Mouse (Mus musculus): ENCODE data around the gene Nell1. TPM values are rescaled to one million over a fixed set of nuclear protein-coding genes. Genes with fewer than 3 reads are reported as not detected.

Gene Nell1
- polyA plus RNA-seq, 1 experiment = 0.52 TPM

DNA sequence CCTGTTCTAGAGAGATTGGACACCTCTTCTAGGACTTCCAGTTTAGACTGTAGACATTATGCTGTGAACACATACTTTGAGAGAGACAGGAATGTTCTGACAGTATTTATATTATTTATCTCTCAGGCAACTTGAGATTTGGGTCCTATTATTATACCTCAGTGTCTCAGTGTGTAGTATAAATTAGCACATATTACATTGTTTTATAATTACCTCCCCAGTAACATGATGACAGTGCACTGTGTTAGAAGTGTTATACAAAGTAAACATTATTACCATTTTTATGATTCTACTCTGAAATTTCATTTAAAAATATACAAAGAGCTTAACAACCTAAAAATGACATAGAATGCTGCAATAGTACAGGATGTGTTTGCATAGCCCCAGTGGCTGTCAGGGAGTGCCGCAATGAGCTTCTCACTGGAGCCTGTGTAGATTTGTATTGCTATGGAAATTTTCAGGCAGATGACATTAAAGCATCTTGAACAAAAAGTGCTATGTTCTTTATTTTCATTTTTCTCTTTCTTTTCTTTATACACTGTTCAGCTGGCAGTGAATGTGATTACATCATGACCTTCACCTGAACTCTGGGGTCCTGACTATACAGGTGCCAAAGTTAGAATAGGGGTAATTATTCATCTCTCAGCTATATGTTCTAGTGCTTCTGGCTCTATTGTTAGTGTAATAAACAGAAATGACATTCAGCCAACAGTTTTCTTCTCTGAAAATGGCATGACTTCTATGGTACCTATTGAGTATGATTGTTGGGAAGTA is 447.9 kb downstream of the Nell1 start:
- no peak for TF ChIP-seq POLR2A (IDR thresholded peaks at IDR 0.05; ENCODE audit: insufficient read depth, low read length)
- no peak for TF ChIP-seq EP300 (IDR thresholded peaks at IDR 0.05; ENCODE audit: insufficient read depth, low read depth, low read length)
- no peaks in the 10 kb centered on the region for H3K4me1 ChIP-seq (ENCODE audit: control insufficient read depth, insufficient read depth, low read length)
- H3K9ac ChIP-seq (ENCODE audit: low read depth, poor library complexity, severe bottlenecking) = no peak overlapping the region
- H3K4me3 ChIP-seq (ENCODE audit: low read depth, low read length) = no peak overlapping the region
- H3K9me3 ChIP-seq (replicated peaks; ENCODE audit: control insufficient read depth, insufficient read depth, low read length, poor library complexity, severe bottlenecking) = no peaks in the 10 kb centered on the region
- no peaks in the 10 kb centered on the region for H3K36me3 ChIP-seq (ENCODE audit: control insufficient read depth, insufficient read depth, low read length, poor library complexity, severe bottlenecking)
- H3K27ac ChIP-seq (ENCODE audit: insufficient read depth, low read length) = no peak overlapping the region
- H3K27me3 ChIP-seq (ENCODE audit: control insufficient read depth, insufficient read depth, low read length, poor library complexity, severe bottlenecking) = no peaks in the 10 kb centered on the region

DNA sequence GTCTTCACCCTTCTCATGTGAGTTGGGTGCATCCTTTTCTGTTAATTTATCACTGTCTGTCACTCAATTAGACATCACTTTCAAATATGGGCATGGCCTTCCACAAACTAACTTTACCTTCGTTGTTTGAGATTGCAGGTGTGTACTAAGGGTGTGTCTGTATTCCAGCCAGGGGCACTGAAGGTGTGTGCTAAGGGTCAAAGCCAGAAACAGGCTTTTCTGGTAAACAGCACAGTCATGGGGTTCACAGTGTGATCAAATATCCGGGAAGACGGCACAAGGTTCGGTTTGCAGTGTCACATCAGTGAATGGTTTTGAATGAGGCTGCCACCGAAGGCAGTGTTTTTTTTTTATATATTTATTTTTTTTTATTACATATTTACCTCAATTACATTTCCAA is 455.1 kb downstream of the Nell1 start:
- no peak overlapping the region for H3K27ac ChIP-seq (ENCODE audit: insufficient read depth, low read length)
- H3K9me3 ChIP-seq (replicated peaks; ENCODE audit: control insufficient read depth, insufficient read depth, low read length, poor library complexity, severe bottlenecking) = no peaks in the 10 kb centered on the region
- no peak overlapping the region for H3K4me3 ChIP-seq (ENCODE audit: low read depth, low read length)
- H3K27me3 ChIP-seq (ENCODE audit: control insufficient read depth, insufficient read depth, low read length, poor library complexity, severe bottlenecking) = no peaks in the 10 kb centered on the region
- no peaks in the 10 kb centered on the region for H3K36me3 ChIP-seq (ENCODE audit: control insufficient read depth, insufficient read depth, low read length, poor library complexity, severe bottlenecking)
- H3K9ac ChIP-seq (ENCODE audit: low read depth, poor library complexity, severe bottlenecking) = no peak overlapping the region
- TF ChIP-seq POLR2A (IDR thresholded peaks at IDR 0.05; ENCODE audit: insufficient read depth, low read length) (no peak), EP300 (IDR thresholded peaks at IDR 0.05; ENCODE audit: insufficient read depth, low read depth, low read length) (no peak), CTCF (IDR thresholded peaks at IDR 0.05; ENCODE audit: low read depth, low read length) (no peak)
- no peaks in the 10 kb centered on the region for H3K4me1 ChIP-seq (ENCODE audit: control insufficient read depth, insufficient read depth, low read length)

DNA sequence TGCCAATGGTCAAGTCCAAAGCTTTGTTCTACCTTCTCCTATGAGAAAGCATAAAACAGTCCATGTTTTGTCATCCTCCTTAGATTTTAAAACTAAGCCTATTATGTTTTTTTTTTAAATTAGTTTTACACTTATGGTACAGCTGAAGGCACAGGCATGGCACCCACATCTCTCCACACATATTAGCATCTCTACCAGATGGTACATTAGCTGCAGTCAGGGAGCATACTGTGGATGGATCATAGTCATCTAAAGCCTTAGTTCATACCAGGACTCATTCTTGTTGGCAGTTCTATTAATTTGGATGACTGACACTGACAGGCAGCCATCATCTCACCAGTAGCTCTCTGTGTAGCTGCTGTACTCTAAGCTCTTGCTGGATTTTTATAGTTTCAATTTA is 466.6 kb downstream of the Nell1 start:
- H3K27ac ChIP-seq (ENCODE audit: insufficient read depth, low read length) = no peak overlapping the region
- H3K4me3 ChIP-seq (ENCODE audit: low read depth, low read length) = no peak overlapping the region
- H3K4me1 ChIP-seq (ENCODE audit: control insufficient read depth, insufficient read depth, low read length) = no peaks in the 10 kb centered on the region
- H3K9ac ChIP-seq (ENCODE audit: low read depth, poor library complexity, severe bottlenecking) = no peak overlapping the region
- H3K9me3 ChIP-seq (replicated peaks; ENCODE audit: control insufficient read depth, insufficient read depth, low read length, poor library complexity, severe bottlenecking) = no peaks in the 10 kb centered on the region
- no peak for TF ChIP-seq POLR2A (IDR thresholded peaks at IDR 0.05; ENCODE audit: insufficient read depth, low read length)
- TF ChIP-seq EP300 (IDR thresholded peaks at IDR 0.05; ENCODE audit: insufficient read depth, low read depth, low read length) = no peak
- TF ChIP-seq CTCF (IDR thresholded peaks at IDR 0.05; ENCODE audit: low read depth, low read length) = no peak
- H3K36me3 ChIP-seq (ENCODE audit: control insufficient read depth, insufficient read depth, low read length, poor library complexity, severe bottlenecking) = no peaks in the 10 kb centered on the region
- H3K27me3 ChIP-seq (ENCODE audit: control insufficient read depth, insufficient read depth, low read length, poor library complexity, severe bottlenecking) = no peaks in the 10 kb centered on the region

DNA sequence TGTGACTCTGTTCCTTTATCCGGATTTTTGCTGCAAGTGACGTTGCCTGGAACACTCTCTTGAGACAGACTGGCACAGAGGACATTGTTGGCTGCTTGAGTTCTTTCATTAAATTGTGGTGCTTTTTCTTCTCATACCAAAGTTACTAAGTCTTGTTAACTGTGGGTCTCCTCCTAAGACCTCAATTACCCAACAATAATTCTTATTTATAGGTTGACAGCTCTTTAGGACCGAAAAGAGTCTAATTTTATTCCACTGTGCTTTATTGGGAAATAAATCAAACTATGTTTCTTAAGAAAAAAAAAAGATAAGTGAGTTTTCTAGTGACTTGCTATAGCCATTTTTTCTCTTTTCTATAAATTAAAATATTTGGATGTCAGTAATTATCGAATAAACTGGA is 472.7 kb downstream of the Nell1 start:
- Histone ChIP-seq H3K27ac (ENCODE audit: insufficient read depth, low read length) (no peak overlapping the region), H3K27me3 (ENCODE audit: control insufficient read depth, insufficient read depth, low read length, poor library complexity, severe bottlenecking) (no peaks in the 10 kb centered on the region), H3K9me3 (replicated peaks; ENCODE audit: control insufficient read depth, insufficient read depth, low read length, poor library complexity, severe bottlenecking) (no peaks in the 10 kb centered on the region), H3K36me3 (ENCODE audit: control insufficient read depth, insufficient read depth, low read length, poor library complexity, severe bottlenecking) (no peaks in the 10 kb centered on the region), H3K4me1 (ENCODE audit: control insufficient read depth, insufficient read depth, low read length) (no peaks in the 10 kb centered on the region), H3K9ac (ENCODE audit: low read depth, poor library complexity, severe bottlenecking) (no peak overlapping the region), H3K4me3 (ENCODE audit: low read depth, low read length) (no peak overlapping the region)
- no peak for TF ChIP-seq EP300 (IDR thresholded peaks at IDR 0.05; ENCODE audit: insufficient read depth, low read depth, low read length)
- no peak for TF ChIP-seq CTCF (IDR thresholded peaks at IDR 0.05; ENCODE audit: low read depth, low read length)
- TF ChIP-seq POLR2A (IDR thresholded peaks at IDR 0.05; ENCODE audit: insufficient read depth, low read length) = no peak

GRCm38 (mm10) chr7:50467742-50468141 is 493.1 kb downstream of the Nell1 start:
- H3K4me1 ChIP-seq (ENCODE audit: control insufficient read depth, insufficient read depth, low read length) = no peaks in the 10 kb centered on the region
- no peaks in the 10 kb centered on the region for H3K9me3 ChIP-seq (replicated peaks; ENCODE audit: control insufficient read depth, insufficient read depth, low read length, poor library complexity, severe bottlenecking)
- no peak overlapping the region for H3K4me3 ChIP-seq (ENCODE audit: low read depth, low read length)
- H3K27ac ChIP-seq (ENCODE audit: insufficient read depth, low read length) = no peak overlapping the region
- no peak for TF ChIP-seq POLR2A (IDR thresholded peaks at IDR 0.05; ENCODE audit: insufficient read depth, low read length)
- TF ChIP-seq CTCF (IDR thresholded peaks at IDR 0.05; ENCODE audit: low read depth, low read length) = no peak
- TF ChIP-seq EP300 (IDR thresholded peaks at IDR 0.05; ENCODE audit: insufficient read depth, low read depth, low read length) = no peak
- no peak overlapping the region for H3K9ac ChIP-seq (ENCODE audit: low read depth, poor library complexity, severe bottlenecking)
- no peaks in the 10 kb centered on the region for H3K36me3 ChIP-seq (ENCODE audit: control insufficient read depth, insufficient read depth, low read length, poor library complexity, severe bottlenecking)
- H3K27me3 ChIP-seq (ENCODE audit: control insufficient read depth, insufficient read depth, low read length, poor library complexity, severe bottlenecking) = no peaks in the 10 kb centered on the region

GRCm38 (mm10) chr7:50470555-50470954 is 495.9 kb downstream of the Nell1 start:
- H3K4me3 ChIP-seq (ENCODE audit: low read depth, low read length) = no peak overlapping the region
- no peaks in the 10 kb centered on the region for H3K27me3 ChIP-seq (ENCODE audit: control insufficient read depth, insufficient read depth, low read length, poor library complexity, severe bottlenecking)
- H3K9me3 ChIP-seq (replicated peaks; ENCODE audit: control insufficient read depth, insufficient read depth, low read length, poor library complexity, severe bottlenecking) = no peaks in the 10 kb centered on the region
- H3K4me1 ChIP-seq (ENCODE audit: control insufficient read depth, insufficient read depth, low read length) = no peaks in the 10 kb centered on the region
- no peaks in the 10 kb centered on the region for H3K36me3 ChIP-seq (ENCODE audit: control insufficient read depth, insufficient read depth, low read length, poor library complexity, severe bottlenecking)
- no peak for TF ChIP-seq POLR2A (IDR thresholded peaks at IDR 0.05; ENCODE audit: insufficient read depth, low read length)
- TF ChIP-seq CTCF (IDR thresholded peaks at IDR 0.05; ENCODE audit: low read depth, low read length) = no peak
- TF ChIP-seq EP300 (IDR thresholded peaks at IDR 0.05; ENCODE audit: insufficient read depth, low read depth, low read length) = no peak
- H3K27ac ChIP-seq (ENCODE audit: insufficient read depth, low read length) = no peak overlapping the region
- H3K9ac ChIP-seq (ENCODE audit: low read depth, poor library complexity, severe bottlenecking) = no peak overlapping the region
